Mouse (Mus musculus) neural tube, embryonic 15.5 days (tissue): ENCODE measurements around the gene Ctsg. TPM values are rescaled to one million over a fixed set of nuclear protein-coding genes. Genes with fewer than 3 reads are reported as not detected.
"Not testable (repeated sequence)": the region's sequence is repeated elsewhere in the genome, so short reads cannot be mapped to it uniquely, and the experiment has no call there.

Experiments used
- ATAC-seq: fragments of 200-750 bp; cut with Nextera tagmentation; 2 replicates; pipeline ENCODE4 v1.8.0; 2017; ENCODE audit warnings: mild to moderate bottlenecking, moderate TSS enrichment, moderate library complexity; ENCODE audit not compliant: low FRiP score
- H3K27ac ChIP-seq: fragments of 300-500 bp; sonication (generic); replicated peaks from 2 replicates; pipeline ENCODE4 v1.5.1; 2015; ENCODE audit warnings: mild to moderate bottlenecking, inconsistent platforms
- H3K27me3 ChIP-seq: fragments of 300-500 bp; sonication (generic); replicated peaks from 2 replicates; pipeline ENCODE4 v1.6.1; 2015; ENCODE audit warnings: inconsistent platforms
- H3K36me3 ChIP-seq: fragments of 300-500 bp; sonication (generic); 2 replicates; pipeline ENCODE4 v1.6.1; 2015; ENCODE audit warnings: inconsistent platforms
- H3K4me1 ChIP-seq: fragments of 300-500 bp; sonication (generic); 2 replicates; pipeline ENCODE4 v1.6.1; 2015; ENCODE audit warnings: inconsistent platforms
- H3K4me2 ChIP-seq: fragments of 300-500 bp; sonication (generic); 2 replicates; pipeline ENCODE4 v1.6.1; 2015; ENCODE audit warnings: inconsistent platforms, mild to moderate bottlenecking, moderate library complexity
- H3K4me3 ChIP-seq: fragments of 300-500 bp; sonication (generic); replicated peaks from 2 replicates; pipeline ENCODE4 v1.5.1; 2015; ENCODE audit warnings: mild to moderate bottlenecking, inconsistent platforms
- H3K9ac ChIP-seq: fragments of 300-500 bp; sonication (generic); replicated peaks from 2 replicates; pipeline ENCODE4 v1.6.1; 2015; ENCODE audit warnings: mild to moderate bottlenecking, inconsistent platforms
- H3K9me3 ChIP-seq: fragments of 300-500 bp; sonication (generic); replicated peaks from 2 replicates; pipeline ENCODE4 v1.6.1; 2016; ENCODE audit warnings: inconsistent platforms
- WGBS: fragments of 180-500 bp; shearing (Covaris S2); methylation state at CpG from one replicate; pipeline ENCODE4 v1.1.7; 2015; ENCODE audit warnings: mixed read lengths; 5-methylcytosine and 5-hydroxymethylcytosine counted together
- polyA plus RNA-seq: library from polyadenylated mRNA; unstranded; fragments of >200 nt; fragmentation: Nextera tagmentation; extraction: Ambion mirVana; gene quantifications from 2 replicates; pipeline ENCODE4 v1.2.1, GENCODE M21; 2015

Gene Ctsg
- polyA plus RNA-seq: not detected in 2 replicates

- no peaks in the 10 kb centered on the region for H3K4me1 ChIP-seq
- ATAC-seq: no peak
- no peaks in the 10 kb centered on the region for H3K27me3 ChIP-seq
- no peaks in the 10 kb centered on the region for H3K36me3 ChIP-seq
- H3K9me3 ChIP-seq: no peaks in the 10 kb centered on the region
- no peak within 1 kb of the TSS for H3K27ac ChIP-seq
- H3K4me3 ChIP-seq: no peak within 1 kb of the TSS
- no peak within 1 kb of the TSS for H3K9ac ChIP-seq
- 79% methylated on average over 10 of the region's 10 CpGs for WGBS
- no peak within 1 kb of the TSS for H3K4me2 ChIP-seq
Observed at GRCm38 (mm10) chr14:56102386-56102785, at the start of gene Ctsg. TSS of gene Ctsg (minus strand) at chr14:56102574.

DNA sequence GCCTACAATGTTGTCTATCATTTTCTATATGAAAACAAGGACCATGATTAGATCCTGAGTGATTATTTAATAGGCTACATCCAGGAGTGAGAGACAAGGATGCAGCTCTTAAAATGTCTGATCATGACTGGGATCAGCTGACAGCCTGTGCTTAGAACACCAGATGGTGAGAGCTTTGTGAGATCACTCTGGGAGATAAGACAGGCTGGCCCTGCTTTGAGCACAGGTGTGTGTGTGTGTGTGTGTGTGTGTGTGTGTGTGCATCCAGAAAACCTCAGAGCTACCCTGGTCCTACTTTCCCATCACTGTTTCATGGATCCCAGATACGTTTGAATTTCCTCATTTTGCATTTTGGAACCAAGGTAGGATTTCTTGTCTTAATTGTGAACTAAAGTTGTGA is 31.3 kb upstream of the Ctsg start:
- H3K4me1 ChIP-seq, H3K9ac ChIP-seq, H3K36me3 ChIP-seq, ATAC-seq, H3K27me3 ChIP-seq, H3K27ac ChIP-seq, H3K4me2 ChIP-seq, H3K9me3 ChIP-seq, H3K4me3 ChIP-seq: not testable (repeated sequence)
- WGBS: 86% methylated on average over 1 of the region's 1 CpGs

- ATAC-seq, H3K36me3 ChIP-seq, H3K4me2 ChIP-seq: not testable (repeated sequence)
Observed at GRCm38 (mm10) chr14:56132508-56132907, 30.1 kb upstream of the Ctsg start, which contains the start of gene Gzmd. TSS of gene Gzmd (minus strand) at chr14:56132608.

DNA sequence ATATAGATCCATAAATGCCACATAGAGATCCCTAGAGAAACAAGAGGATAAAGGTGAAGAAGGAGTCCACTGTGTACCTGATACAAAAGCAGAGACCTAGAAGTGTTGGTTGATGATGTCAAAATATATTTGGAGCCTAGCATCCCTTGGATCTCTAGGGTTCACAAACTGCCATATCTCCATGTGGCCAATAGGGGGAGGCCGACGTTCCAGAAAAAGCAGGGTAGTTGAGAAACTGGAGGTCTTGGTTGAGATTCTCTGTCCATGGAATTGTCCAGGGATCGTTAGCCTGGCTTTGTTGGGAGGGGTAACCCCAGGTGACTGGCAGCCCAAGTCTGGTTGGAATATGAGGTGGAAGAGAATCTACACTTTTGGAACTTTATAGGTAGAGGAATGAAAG is 26.0 kb upstream of the Ctsg start:
- no peaks in the 10 kb centered on the region for H3K36me3 ChIP-seq
- H3K27me3 ChIP-seq: no peaks in the 10 kb centered on the region
- no peak overlapping the region for H3K27ac ChIP-seq
- H3K4me3 ChIP-seq: no peak overlapping the region
- no peak for ATAC-seq
- H3K9ac ChIP-seq: no peak overlapping the region
- no peak overlapping the region for H3K4me2 ChIP-seq
- H3K4me1 ChIP-seq: no peaks in the 10 kb centered on the region
- 53% methylated on average over 3 of the region's 3 CpGs for WGBS
- H3K9me3 ChIP-seq: no peaks in the 10 kb centered on the region

More at GRCm38 (mm10) chr14:56132508-56132907, 30.1 kb upstream of the Ctsg start, which contains the start of gene Gzmd:
- H3K27me3 ChIP-seq, H3K4me3 ChIP-seq, H3K9ac ChIP-seq, H3K27ac ChIP-seq, H3K9me3 ChIP-seq, H3K4me1 ChIP-seq: not testable (repeated sequence)
- WGBS: 77% methylated on average over 2 of the region's 2 CpGs

- no peaks in the 10 kb centered on the region for H3K27me3 ChIP-seq
- no peaks in the 10 kb centered on the region for H3K36me3 ChIP-seq
- 82% methylated on average over 3 of the region's 3 CpGs for WGBS
- no peak overlapping the region for H3K9ac ChIP-seq
- no peaks in the 10 kb centered on the region for H3K9me3 ChIP-seq
- no peak overlapping the region for H3K4me3 ChIP-seq
- H3K27ac ChIP-seq: no peak overlapping the region
- H3K4me1 ChIP-seq: no peaks in the 10 kb centered on the region
- ATAC-seq: no peak
- no peak overlapping the region for H3K4me2 ChIP-seq
Observed at GRCm38 (mm10) chr14:56123516-56123915, 21.1 kb upstream of the Ctsg start.

GRCm38 (mm10) chr14:56120525-56120924 is 18.2 kb upstream of the Ctsg start, which contains the start of gene Gzme:
TSS of gene Gzme (minus strand) at chr14:56120625.
- no peaks in the 10 kb centered on the region for H3K36me3 ChIP-seq
- ATAC-seq: no peak
- H3K9me3 ChIP-seq: no peaks in the 10 kb centered on the region
- no peaks in the 10 kb centered on the region for H3K4me1 ChIP-seq
- H3K27me3 ChIP-seq: no peaks in the 10 kb centered on the region
- no peak within 1 kb of the TSS for H3K4me3 ChIP-seq
- H3K4me2 ChIP-seq: no peak within 1 kb of the TSS
- H3K27ac ChIP-seq: no peak within 1 kb of the TSS
- H3K9ac ChIP-seq: no peak within 1 kb of the TSS

DNA sequence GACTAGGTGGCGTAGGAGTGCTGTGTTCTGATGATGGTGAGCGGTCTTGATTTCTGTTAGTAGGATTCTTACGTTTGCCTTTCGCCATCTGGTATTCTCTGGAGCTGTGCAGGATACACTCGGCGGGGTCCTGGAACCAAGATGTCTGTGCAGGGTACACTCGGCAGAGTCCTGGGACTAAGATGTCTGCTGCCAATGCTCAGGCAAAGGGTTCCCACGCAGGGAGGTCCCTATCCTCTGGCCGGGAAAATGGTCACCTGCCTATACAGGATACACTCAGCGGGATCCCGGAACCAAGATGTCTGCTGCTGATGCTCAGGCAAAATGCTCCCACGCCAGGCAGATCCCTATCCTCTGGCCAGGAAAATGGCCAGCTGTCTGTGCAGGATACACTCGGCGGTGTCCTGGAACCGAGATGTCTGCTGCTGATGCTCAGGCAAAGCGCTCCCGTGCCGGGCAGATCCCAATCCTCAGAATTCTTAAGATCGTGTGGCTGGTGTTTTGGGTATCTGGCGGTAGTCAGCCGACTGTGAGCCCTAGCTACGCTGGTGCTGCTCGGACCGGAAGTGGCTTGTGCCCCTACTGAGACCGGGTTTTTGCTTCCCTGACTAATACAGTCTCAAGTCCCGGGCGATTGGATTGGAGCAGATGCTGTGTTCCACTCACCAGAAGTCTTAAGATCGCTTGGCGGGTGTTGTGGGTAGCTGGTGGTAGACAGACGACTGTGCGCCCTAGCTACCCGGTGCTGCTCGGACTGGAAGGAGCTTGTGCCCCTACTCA is 13.3 kb upstream of the Ctsg start:
- not testable (repeated sequence) for H3K4me2 ChIP-seq, H3K27me3 ChIP-seq, H3K4me3 ChIP-seq, H3K9ac ChIP-seq, H3K9me3 ChIP-seq, H3K36me3 ChIP-seq, H3K27ac ChIP-seq, H3K4me1 ChIP-seq, ATAC-seq
- WGBS: 92% methylated on average over 33 of the region's 33 CpGs

GRCm38 (mm10) chr14:56105447-56106180 is 3.2 kb upstream of the Ctsg start:
- no peak overlapping the region for H3K27ac ChIP-seq
- H3K36me3 ChIP-seq: no peaks in the 10 kb centered on the region
- WGBS: 82% methylated on average over 13 of the region's 13 CpGs
- no peak for ATAC-seq
- H3K4me3 ChIP-seq: no peak overlapping the region
- no peak overlapping the region for H3K4me2 ChIP-seq
- H3K4me1 ChIP-seq: no peaks in the 10 kb centered on the region
- H3K27me3 ChIP-seq: no peaks in the 10 kb centered on the region
- H3K9ac ChIP-seq: no peak overlapping the region
- no peaks in the 10 kb centered on the region for H3K9me3 ChIP-seq

- no peak for ATAC-seq
- 89% methylated on average over 5 of the region's 5 CpGs for WGBS
- no peaks in the 10 kb centered on the region for H3K36me3 ChIP-seq
- H3K9me3 ChIP-seq: no peaks in the 10 kb centered on the region
- no peaks in the 10 kb centered on the region for H3K4me1 ChIP-seq
- H3K9ac ChIP-seq: no peak overlapping the region
- H3K4me2 ChIP-seq: no peak overlapping the region
- no peaks in the 10 kb centered on the region for H3K27me3 ChIP-seq
- H3K4me3 ChIP-seq: no peak overlapping the region
- H3K27ac ChIP-seq: no peak overlapping the region
Observed at GRCm38 (mm10) chr14:56105016-56105415, 2.6 kb upstream of the Ctsg start.

DNA sequence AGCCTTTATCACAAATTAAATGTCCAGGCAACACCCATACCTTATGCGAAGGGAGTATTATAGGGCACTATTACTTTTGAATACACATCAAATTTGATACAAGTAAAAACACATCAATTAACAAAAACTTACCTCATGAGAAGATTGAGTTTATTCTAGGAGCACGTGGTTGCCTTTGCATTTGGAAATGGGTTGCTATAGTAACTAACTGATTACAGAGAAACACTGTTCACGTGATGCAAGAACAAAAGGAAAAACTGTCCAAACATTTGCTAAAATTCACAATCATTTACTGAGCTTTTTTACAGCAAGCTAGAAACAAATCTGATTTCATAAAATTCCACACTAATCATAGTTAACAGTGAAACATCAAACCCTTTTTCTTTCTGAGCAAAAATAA is 1.1 kb upstream of the Ctsg start:
- Histone ChIP-seq H3K4me2 (no peak overlapping the region), H3K27me3 (no peaks in the 10 kb centered on the region), H3K4me1 (no peaks in the 10 kb centered on the region), H3K36me3 (no peaks in the 10 kb centered on the region), H3K9ac (no peak overlapping the region), H3K9me3 (no peaks in the 10 kb centered on the region), H3K27ac (no peak overlapping the region), H3K4me3 (no peak overlapping the region)
- ATAC-seq: no peak
- 69% methylated on average over 3 of the region's 3 CpGs for WGBS

- no peak for ATAC-seq
- Histone ChIP-seq H3K9ac (no peak overlapping the region), H3K4me3 (no peak overlapping the region), H3K4me2 (no peak overlapping the region), H3K27me3 (no peaks in the 10 kb centered on the region), H3K4me1 (no peaks in the 10 kb centered on the region), H3K9me3 (no peaks in the 10 kb centered on the region), H3K27ac (no peak overlapping the region), H3K36me3 (no peaks in the 10 kb centered on the region)
- WGBS: 86% methylated on average over 4 of the region's 4 CpGs
Observed at GRCm38 (mm10) chr14:56098940-56099339, 3.4 kb downstream of the Ctsg start.

- H3K4me2 ChIP-seq: no peak overlapping the region
- no peak overlapping the region for H3K27ac ChIP-seq
- 83% methylated on average over 1 of the region's 1 CpGs for WGBS
- H3K9me3 ChIP-seq: no peaks in the 10 kb centered on the region
- H3K27me3 ChIP-seq: no peaks in the 10 kb centered on the region
- ATAC-seq: no peak
- H3K4me3 ChIP-seq: no peak overlapping the region
- H3K4me1 ChIP-seq: no peaks in the 10 kb centered on the region
- H3K36me3 ChIP-seq: no peaks in the 10 kb centered on the region
- H3K9ac ChIP-seq: no peak overlapping the region
Observed at GRCm38 (mm10) chr14:56097597-56097996, 4.8 kb downstream of the Ctsg start.
